Mouse (Mus musculus): ENCODE measurements around the gene Rbl1.
"Not testable (repeated sequence)": the region's sequence is repeated elsewhere in the genome, so short reads cannot be mapped to it uniquely, and the experiment has no call there.

Rbl1 gene

GRCm38 (mm10) chr2:157172984-157173383 lies 31.4 kb downstream of the Rbl1 start:
- in situ Hi-C loops (cut with MboI; ENCODE audit: low sequenced_read_pairs), result no loop called here

GRCm38 (mm10) chr2:157170626-157171025 lies 33.7 kb downstream of the Rbl1 start:
- in situ Hi-C loops (cut with MboI; ENCODE audit: low sequenced_read_pairs), result no loop called here

- in situ Hi-C loops (cut with MboI; ENCODE audit: low sequenced_read_pairs), result no loop called here
Observed at GRCm38 (mm10) chr2:157170166-157170565, 34.2 kb downstream of the Rbl1 start.

GRCm38 (mm10) chr2:157166371-157167080 lies 37.8 kb downstream of the Rbl1 start:
- in situ Hi-C loops (cut with MboI; ENCODE audit: low sequenced_read_pairs), result no loop called here

- in situ Hi-C loops (cut with MboI; ENCODE audit: low sequenced_read_pairs), result not testable (repeated sequence)
Observed at GRCm38 (mm10) chr2:157165312-157166224, 38.8 kb downstream of the Rbl1 start.

- in situ Hi-C loops (cut with MboI; ENCODE audit: low sequenced_read_pairs), result no loop called here
Observed at GRCm38 (mm10) chr2:157164101-157164500, 40.2 kb downstream of the Rbl1 start.

GRCm38 (mm10) chr2:157156079-157156478 lies 48.3 kb downstream of the Rbl1 start:
- in situ Hi-C loops (cut with MboI; ENCODE audit: low sequenced_read_pairs), result no loop called here

- in situ Hi-C loops (cut with MboI; ENCODE audit: low sequenced_read_pairs), result no loop called here
Observed at GRCm38 (mm10) chr2:157153235-157153634, 51.1 kb downstream of the Rbl1 start.

- in situ Hi-C loops (cut with MboI; ENCODE audit: low sequenced_read_pairs), result no loop called here
Observed at GRCm38 (mm10) chr2:157148417-157148816, 55.9 kb downstream of the Rbl1 start.

GRCm38 (mm10) chr2:157147397-157148020 lies 56.8 kb downstream of the Rbl1 start:
- in situ Hi-C loops (cut with MboI; ENCODE audit: low sequenced_read_pairs), result no loop called here

- in situ Hi-C loops (cut with MboI; ENCODE audit: low sequenced_read_pairs), result no loop called here
Observed at GRCm38 (mm10) chr2:157145173-157145572, 59.2 kb downstream of the Rbl1 start.

- in situ Hi-C loops (cut with MboI; ENCODE audit: low sequenced_read_pairs), result no loop called here
Observed at GRCm38 (mm10) chr2:157144132-157144531, 60.2 kb downstream of the Rbl1 start.

GRCm38 (mm10) chr2:157141962-157142361 lies 62.4 kb downstream of the Rbl1 start:
- in situ Hi-C loops (cut with MboI; ENCODE audit: low sequenced_read_pairs), result no loop called here

- in situ Hi-C loops (cut with MboI; ENCODE audit: low sequenced_read_pairs), result no loop called here
Observed at GRCm38 (mm10) chr2:157139251-157139802, 65.0 kb downstream of the Rbl1 start.

- in situ Hi-C loops (cut with MboI; ENCODE audit: low sequenced_read_pairs), result no loop called here
Observed at GRCm38 (mm10) chr2:157138808-157139207, 65.5 kb downstream of the Rbl1 start.

- in situ Hi-C loops (cut with MboI; ENCODE audit: low sequenced_read_pairs), result no loop called here
Observed at GRCm38 (mm10) chr2:157137959-157138731, 66.2 kb downstream of the Rbl1 start.

GRCm38 (mm10) chr2:157136646-157137045 lies 67.7 kb downstream of the Rbl1 start:
- in situ Hi-C loops (cut with MboI; ENCODE audit: low sequenced_read_pairs), result no loop called here

GRCm38 (mm10) chr2:157136176-157136575 lies 68.2 kb downstream of the Rbl1 start:
- in situ Hi-C loops (cut with MboI; ENCODE audit: low sequenced_read_pairs), result no loop called here

- in situ Hi-C loops (cut with MboI; ENCODE audit: low sequenced_read_pairs), result no loop called here
Observed at GRCm38 (mm10) chr2:157135529-157136120, 68.7 kb downstream of the Rbl1 start.

GRCm38 (mm10) chr2:157135014-157135413 lies 69.3 kb downstream of the Rbl1 start, which contains the start of gene Samhd1:
Samhd1 (minus strand) TSS chr2:157135265.
- in situ Hi-C loops (cut with MboI; ENCODE audit: low sequenced_read_pairs), result no loop called here

All from CH12F3 (cell line).